Mouse (Mus musculus) liver, embryonic 15.5 days (tissue): ENCODE measurements at regions not wholly inside any gene's neighbourhood (a gene's known extent, or its start where the extent isn't known, plus 50 kb on each side); places are given as distances from the start of the nearest gene placed in this dataset.
"Not testable (repeated sequence)": the region's sequence is repeated elsewhere in the genome, so short reads cannot be mapped to it uniquely, and the experiment has no call there.

ENCODE experiments used
- ATAC-seq: fragments of 200-750 bp; cut with Nextera tagmentation; 2 replicates; pipeline ENCODE4 v1.8.0; 2017; ENCODE audit warnings: moderate number of reproducible peaks, mild to moderate bottlenecking, moderate library complexity; ENCODE audit not compliant: insufficient read depth
- H3K27ac ChIP-seq: fragments of 300-500 bp; sonication (generic); replicated peaks from 2 replicates; pipeline ENCODE4 v1.5.1; 2015; ENCODE audit warnings: mild to moderate bottlenecking, inconsistent platforms
- H3K27me3 ChIP-seq: fragments of 300-500 bp; sonication (generic); 2 replicates; pipeline ENCODE4 v1.6.1; 2015; ENCODE audit warnings: mild to moderate bottlenecking, inconsistent platforms
- H3K36me3 ChIP-seq: fragments of 300-500 bp; sonication (generic); replicated peaks from 2 replicates; pipeline ENCODE4 v1.6.1; 2015; ENCODE audit warnings: moderate library complexity, mild to moderate bottlenecking, inconsistent platforms
- H3K4me1 ChIP-seq: fragments of 300-500 bp; sonication (generic); replicated peaks from 2 replicates; pipeline ENCODE4 v1.6.1; 2015; ENCODE audit warnings: inconsistent platforms
- H3K4me2 ChIP-seq: fragments of 300-500 bp; sonication (generic); 2 replicates; pipeline ENCODE4 v1.6.1; 2015; ENCODE audit warnings: moderate library complexity, mild to moderate bottlenecking, inconsistent platforms
- H3K4me3 ChIP-seq: fragments of 300-500 bp; sonication (generic); replicated peaks from 2 replicates; pipeline ENCODE4 v1.5.1; 2015; ENCODE audit warnings: mild to moderate bottlenecking, inconsistent platforms
- H3K9ac ChIP-seq: fragments of 300-500 bp; sonication (generic); 2 replicates; pipeline ENCODE4 v1.6.1; 2015; ENCODE audit warnings: moderate library complexity, mild to moderate bottlenecking, inconsistent platforms
- H3K9me3 ChIP-seq: fragments of 300-500 bp; sonication (generic); replicated peaks from 2 replicates; pipeline ENCODE4 v1.6.1; 2016; ENCODE audit warnings: inconsistent platforms
- WGBS: fragments of 180-500 bp; shearing (Covaris S2); methylation state at CpG from one replicate; pipeline ENCODE4 v1.1.7; 2015; ENCODE audit warnings: mixed read lengths; ENCODE audit not compliant: insufficient replicate concordance; 5-methylcytosine and 5-hydroxymethylcytosine counted together

GRCm38 (mm10) chr14:52810275-52811127 is 315.0 kb upstream of the Olfr1507 start:
- H3K36me3 ChIP-seq, H3K27me3 ChIP-seq, H3K9me3 ChIP-seq, H3K4me2 ChIP-seq, H3K4me3 ChIP-seq, H3K4me1 ChIP-seq, ATAC-seq, H3K9ac ChIP-seq, H3K27ac ChIP-seq: not testable (repeated sequence)
- 61% methylated on average over 8 of the region's 8 CpGs for WGBS

- H3K27me3 ChIP-seq, H3K27ac ChIP-seq, H3K4me1 ChIP-seq, H3K4me3 ChIP-seq, H3K4me2 ChIP-seq, H3K36me3 ChIP-seq, H3K9me3 ChIP-seq, ATAC-seq, H3K9ac ChIP-seq: not testable (repeated sequence)
- 54% methylated on average over 2 of the region's 2 CpGs for WGBS
Observed at GRCm38 (mm10) chr14:52801705-52802104, 306.2 kb upstream of the Olfr1507 start.

GRCm38 (mm10) chr14:52792600-52792999 is 297.1 kb upstream of the Olfr1507 start:
- H3K27me3 ChIP-seq, H3K4me1 ChIP-seq, H3K9me3 ChIP-seq, H3K4me3 ChIP-seq, H3K4me2 ChIP-seq, H3K9ac ChIP-seq, H3K36me3 ChIP-seq, H3K27ac ChIP-seq, ATAC-seq: not testable (repeated sequence)
- 70% methylated on average over 7 of the region's 9 CpGs for WGBS

GRCm38 (mm10) chr14:52791828-52792227 is 296.3 kb upstream of the Olfr1507 start:
- not testable (repeated sequence) for H3K36me3 ChIP-seq, H3K4me3 ChIP-seq, H3K4me1 ChIP-seq, H3K27me3 ChIP-seq, H3K9ac ChIP-seq, H3K27ac ChIP-seq, ATAC-seq, H3K9me3 ChIP-seq, H3K4me2 ChIP-seq
- WGBS: 28% methylated on average over 6 of the region's 6 CpGs

GRCm38 (mm10) chr14:52782832-52783231 is 287.3 kb upstream of the Olfr1507 start:
- H3K4me1 ChIP-seq, ATAC-seq, H3K36me3 ChIP-seq, H3K27ac ChIP-seq, H3K27me3 ChIP-seq, H3K4me2 ChIP-seq, H3K9me3 ChIP-seq, H3K4me3 ChIP-seq, H3K9ac ChIP-seq: not testable (repeated sequence)
- WGBS: 53% methylated on average over 4 of the region's 4 CpGs

GRCm38 (mm10) chr14:52775816-52776215 is 280.3 kb upstream of the Olfr1507 start:
- 66% methylated on average over 2 of the region's 2 CpGs for WGBS
- H3K9me3 ChIP-seq, H3K27me3 ChIP-seq, ATAC-seq, H3K9ac ChIP-seq, H3K27ac ChIP-seq, H3K4me3 ChIP-seq, H3K4me1 ChIP-seq, H3K36me3 ChIP-seq, H3K4me2 ChIP-seq: not testable (repeated sequence)

- not testable (repeated sequence) for H3K9ac ChIP-seq, H3K4me1 ChIP-seq, H3K4me2 ChIP-seq, ATAC-seq, H3K4me3 ChIP-seq, H3K36me3 ChIP-seq, H3K9me3 ChIP-seq, H3K27me3 ChIP-seq, H3K27ac ChIP-seq
- no CpG with 5 or more reads among the region's 1 CpGs for WGBS
Observed at GRCm38 (mm10) chr14:52769450-52769849, 273.9 kb upstream of the Olfr1507 start.

- not testable (repeated sequence) for ATAC-seq, H3K36me3 ChIP-seq, H3K27me3 ChIP-seq, H3K4me1 ChIP-seq, H3K4me2 ChIP-seq, H3K27ac ChIP-seq, H3K4me3 ChIP-seq, H3K9me3 ChIP-seq, H3K9ac ChIP-seq
- 27% methylated on average over 1 of the region's 1 CpGs for WGBS
Observed at GRCm38 (mm10) chr14:52752159-52752558, 256.6 kb upstream of the Olfr1507 start.

- not testable (repeated sequence) for H3K27me3 ChIP-seq, H3K4me1 ChIP-seq, H3K36me3 ChIP-seq, H3K4me2 ChIP-seq, ATAC-seq, H3K27ac ChIP-seq, H3K9ac ChIP-seq, H3K9me3 ChIP-seq, H3K4me3 ChIP-seq
- 22% methylated on average over 3 of the region's 3 CpGs for WGBS
Observed at GRCm38 (mm10) chr14:52726680-52727079, 231.1 kb upstream of the Olfr1507 start.

GRCm38 (mm10) chr14:52724988-52725387 is 229.4 kb upstream of the Olfr1507 start:
- H3K4me3 ChIP-seq, H3K27me3 ChIP-seq, H3K4me2 ChIP-seq, H3K9me3 ChIP-seq, H3K27ac ChIP-seq, H3K4me1 ChIP-seq, H3K36me3 ChIP-seq, H3K9ac ChIP-seq, ATAC-seq: not testable (repeated sequence)
- WGBS: 90% methylated on average over 1 of the region's 1 CpGs

- H3K27ac ChIP-seq: no peak overlapping the region
- no peak overlapping the region for H3K4me3 ChIP-seq
- no peaks in the 10 kb centered on the region for H3K9me3 ChIP-seq
- H3K9ac ChIP-seq: no peak overlapping the region
- H3K4me2 ChIP-seq: no peak overlapping the region
- no peak for ATAC-seq
- H3K4me1 ChIP-seq: no peaks in the 10 kb centered on the region
- WGBS: 62% methylated on average over 9 of the region's 9 CpGs
- H3K36me3 ChIP-seq: no peaks in the 10 kb centered on the region
- no peaks in the 10 kb centered on the region for H3K27me3 ChIP-seq
Observed at GRCm38 (mm10) chr14:52720640-52721039, 225.1 kb upstream of the Olfr1507 start.

- not testable (repeated sequence) for H3K27me3 ChIP-seq, H3K36me3 ChIP-seq, H3K4me1 ChIP-seq, H3K4me3 ChIP-seq, H3K4me2 ChIP-seq, H3K9ac ChIP-seq, H3K27ac ChIP-seq, H3K9me3 ChIP-seq, ATAC-seq
- 22% methylated on average over 1 of the region's 1 CpGs for WGBS
Observed at GRCm38 (mm10) chr14:52700851-52701250, 205.3 kb upstream of the Olfr1507 start.
